Mouse (Mus musculus): Measurements from ENCODE around the gene Appbp2. TPM values are rescaled to one million over a fixed set of nuclear protein-coding genes. Genes with fewer than 3 reads are reported as not detected.
"Not testable (repeated sequence)": the region's sequence is repeated elsewhere in the genome, so short reads cannot be mapped to it uniquely, and the experiment has no call there.

Appbp2 gene
- total and polyA plus RNA-seq, 3 experiments = 5.3 to 47.5 (median 33.2) TPM

- TF ChIP-seq GATA2 (IDR thresholded peaks at IDR 0.05; ENCODE audit: borderline replicate concordance, low read depth, low read length) = no peak
- no peak for TF ChIP-seq POLR2AphosphoS5 (IDR thresholded peaks at IDR 0.05; ENCODE audit: insufficient replicate concordance, low read depth, low read length)
- TF ChIP-seq CTCF (IDR thresholded peaks at IDR 0.05; ENCODE audit: low read depth, low read length) = no peak
- TF ChIP-seq TAL1 (conservative IDR thresholded peaks at IDR 0.05; ENCODE audit: low read depth, low read length) = no peak
- no peak for TF ChIP-seq GATA1 (IDR thresholded peaks at IDR 0.05; ENCODE audit: borderline replicate concordance, low read length)
- Histone ChIP-seq H3K4me1 (ENCODE audit: insufficient read depth, low read depth, low read length) (no peaks in the 10 kb centered on the region), H3K4me3 (ENCODE audit: low read depth, low read length) (no peak overlapping the region), H3K9me3 (replicated peaks) (no peaks in the 10 kb centered on the region), H3K36me3 (replicated peaks) (no peaks in the 10 kb centered on the region), H3K27me3 (ENCODE audit: insufficient read depth, low read length) (0 out of 2 replicates have a peak, but pooled peaks cover 2% of the 10 kb centered on the region)
- DNase-seq (ENCODE audit: low spot score) = no peak
- ATAC-seq (ENCODE audit: extremely low read depth, insufficient number of reproducible peaks, low FRiP score, poor library complexity, severe bottlenecking) = no peak
Measured at GRCm38 (mm10) chr11:85164371-85164770, 70.6 kb downstream of the Appbp2 start.

- ATAC-seq (ENCODE audit: extremely low read depth, insufficient number of reproducible peaks, low FRiP score, poor library complexity, severe bottlenecking); H3K36me3 ChIP-seq (replicated peaks); H3K4me1 ChIP-seq (ENCODE audit: insufficient read depth, low read depth, low read length); H3K9me3 ChIP-seq (replicated peaks); DNase-seq (ENCODE audit: low spot score); H3K4me3 ChIP-seq (ENCODE audit: low read depth, low read length): not testable (repeated sequence)
- H3K27me3 ChIP-seq (ENCODE audit: insufficient read depth, low read length) = peaks cover 13% of the 10 kb centered on the region; the same call in 1 of the 2 replicates
Measured at GRCm38 (mm10) chr11:85163014-85163413, 71.9 kb downstream of the Appbp2 start.

GRCm38 (mm10) chr11:85157301-85157700 is 77.6 kb downstream of the Appbp2 start:
- no peak for ATAC-seq (ENCODE audit: extremely low read depth, insufficient number of reproducible peaks, low FRiP score, poor library complexity, severe bottlenecking)
- TF ChIP-seq CTCF (IDR thresholded peaks at IDR 0.05; ENCODE audit: low read depth, low read length) = no peak
- TF ChIP-seq GATA1 (IDR thresholded peaks at IDR 0.05; ENCODE audit: borderline replicate concordance, low read length) = no peak
- H3K36me3 ChIP-seq (replicated peaks) = no peaks in the 10 kb centered on the region
- no peak overlapping the region for H3K4me3 ChIP-seq (ENCODE audit: low read depth, low read length)
- peaks cover 16% of the 10 kb centered on the region for H3K27me3 ChIP-seq (ENCODE audit: insufficient read depth, low read length)
- H3K4me1 ChIP-seq (ENCODE audit: insufficient read depth, low read depth, low read length) = peaks cover 8% of the 10 kb centered on the region; the same call in 1 of the 2 replicates
- H3K9me3 ChIP-seq (replicated peaks) = no peaks in the 10 kb centered on the region
- no peak for DNase-seq (ENCODE audit: low spot score)

GRCm38 (mm10) chr11:85152256-85152930 is 82.5 kb downstream of the Appbp2 start:
- TF ChIP-seq GATA1 (IDR thresholded peaks at IDR 0.05; ENCODE audit: borderline replicate concordance, low read length) (no peak), GATA2 (IDR thresholded peaks at IDR 0.05; ENCODE audit: borderline replicate concordance, low read depth, low read length) (no peak), POLR2AphosphoS5 (IDR thresholded peaks at IDR 0.05; ENCODE audit: insufficient replicate concordance, low read depth, low read length) (no peak)
- Histone ChIP-seq H3K4me3 (ENCODE audit: low read depth, low read length) (no peak overlapping the region), H3K9me3 (replicated peaks) (no peaks in the 10 kb centered on the region), H3K27me3 (ENCODE audit: insufficient read depth, low read length) (peaks cover 2% of the 10 kb centered on the region; the same call in 1 of the 2 replicates), H3K36me3 (replicated peaks) (no peaks in the 10 kb centered on the region), H3K4me1 (ENCODE audit: insufficient read depth, low read depth, low read length) (peaks cover 5% of the 10 kb centered on the region; the same call in 1 of the 2 replicates)
- no peak for ATAC-seq (ENCODE audit: extremely low read depth, insufficient number of reproducible peaks, low FRiP score, poor library complexity, severe bottlenecking)
- DNase-seq (ENCODE audit: low spot score) = no peak

- Histone ChIP-seq H3K4me3 (ENCODE audit: low read depth, low read length) (peak within 1 kb of the TSS; percentile 97), H3K27me3 (ENCODE audit: insufficient read depth, low read length) (no peaks in the 10 kb centered on the region), H3K4me1 (ENCODE audit: insufficient read depth, low read depth, low read length) (peaks cover 21% of the 10 kb centered on the region), H3K36me3 (replicated peaks) (peaks cover 6% of the 10 kb centered on the region), H3K9me3 (replicated peaks) (no peaks in the 10 kb centered on the region)
- TF ChIP-seq GATA2 (IDR thresholded peaks at IDR 0.05; ENCODE audit: borderline replicate concordance, low read depth, low read length) = no peak
- TF ChIP-seq POLR2AphosphoS5 (IDR thresholded peaks at IDR 0.05; ENCODE audit: insufficient replicate concordance, low read depth, low read length) = no peak
- no peak for TF ChIP-seq GATA1 (IDR thresholded peaks at IDR 0.05; ENCODE audit: borderline replicate concordance, low read length)
- no peak for TF ChIP-seq CTCF (IDR thresholded peaks at IDR 0.05; ENCODE audit: low read depth, low read length)
- no peak for TF ChIP-seq TAL1 (conservative IDR thresholded peaks at IDR 0.05; ENCODE audit: low read depth, low read length)
- ATAC-seq (ENCODE audit: extremely low read depth, insufficient number of reproducible peaks, low FRiP score, poor library complexity, severe bottlenecking) (peak; percentile 97), DNase-seq (ENCODE audit: low spot score) (peak; percentile 95)
Measured at GRCm38 (mm10) chr11:85139581-85140540, 95.1 kb downstream of the Appbp2 start, which contains the start of gene Usp32. Gene Usp32, minus strand, starts transcription at chr11:85140161.

- no peak for TF ChIP-seq GATA2 (IDR thresholded peaks at IDR 0.05; ENCODE audit: borderline replicate concordance, low read depth, low read length)
- no peak for TF ChIP-seq TAL1 (conservative IDR thresholded peaks at IDR 0.05; ENCODE audit: low read depth, low read length)
- TF ChIP-seq GATA1 (IDR thresholded peaks at IDR 0.05; ENCODE audit: borderline replicate concordance, low read length) = no peak
- no peak for TF ChIP-seq POLR2AphosphoS5 (IDR thresholded peaks at IDR 0.05; ENCODE audit: insufficient replicate concordance, low read depth, low read length)
- TF ChIP-seq CTCF (IDR thresholded peaks at IDR 0.05; ENCODE audit: low read depth, low read length) = no peak
- Histone ChIP-seq H3K27me3 (ENCODE audit: insufficient read depth, low read length) (no peaks in the 10 kb centered on the region), H3K9me3 (replicated peaks) (no peaks in the 10 kb centered on the region), H3K4me1 (ENCODE audit: insufficient read depth, low read depth, low read length) (peaks cover 21% of the 10 kb centered on the region), H3K36me3 (replicated peaks) (peaks cover 8% of the 10 kb centered on the region), H3K4me3 (ENCODE audit: low read depth, low read length) (peak overlapping the region; percentile 97)
- DNase-seq (ENCODE audit: low spot score) (peak; percentile 9), ATAC-seq (ENCODE audit: extremely low read depth, insufficient number of reproducible peaks, low FRiP score, poor library complexity, severe bottlenecking) (no peak)
Measured at GRCm38 (mm10) chr11:85138776-85139474, 96.0 kb downstream of the Appbp2 start.

Other genes with a start within 250 kb of the Appbp2 start
- 42.4 and 163 TPM in 2 replicates for gene Usp32, start 95.0 kb downstream of the Appbp2 start, total RNA-seq (2014; fragmentation: Nextera tagmentation)
- gene Usp32, start 95.0 kb downstream of the Appbp2 start, total RNA-seq (2017) = 19.2 and 24.9 TPM in 2 replicates
- 9.9 and 10.4 TPM in 2 replicates for gene Usp32, start 95.0 kb downstream of the Appbp2 start, polyA plus RNA-seq (2012)
- not detected in 2 replicates for gene 1700125H20Rik, start 64.7 kb downstream of the Appbp2 start, total RNA-seq (2014; fragmentation: Nextera tagmentation)
- not detected in 2 replicates for gene 1700125H20Rik, start 64.7 kb downstream of the Appbp2 start, total RNA-seq (2017)
- not detected in 2 replicates for gene 1700125H20Rik, start 64.7 kb downstream of the Appbp2 start, polyA plus RNA-seq (2012)
- 38.6 and 44.8 TPM in 2 replicates for gene Ppm1d, start 76.1 kb upstream of the Appbp2 start, total RNA-seq (2014; fragmentation: Nextera tagmentation)
- 13.4 and 15.7 TPM in 2 replicates for gene Ppm1d, start 76.1 kb upstream of the Appbp2 start, total RNA-seq (2017)
- 9.5 and 9.9 TPM in 2 replicates for gene Ppm1d, start 76.1 kb upstream of the Appbp2 start, polyA plus RNA-seq (2012)
- 33.2 and 41.3 TPM in 2 replicates for gene Bcas3, start 118.0 kb upstream of the Appbp2 start, total RNA-seq (2014; fragmentation: Nextera tagmentation)
- 19.0 and 20.1 TPM in 2 replicates for gene Bcas3, start 118.0 kb upstream of the Appbp2 start, total RNA-seq (2017)
- gene Bcas3, start 118.0 kb upstream of the Appbp2 start, polyA plus RNA-seq (2012) = 61.0 and 74.3 TPM in 2 replicates